Mouse (Mus musculus) CH12.LX (cell line): ENCODE data around the gene Mon2. TPM values are rescaled to one million over a fixed set of nuclear protein-coding genes. Genes with fewer than 3 reads are reported as not detected.

Experiments used
- DNase-seq: peaks from one replicate; pipeline ENCODE4 v3.0.0-alpha.2; 2013; ENCODE audit errors: extremely low read depth
- H3K27ac ChIP-seq: 2 replicates; pipeline ENCODE4 v1.5.1; 2012; ENCODE audit warnings: low read depth, mild to moderate bottlenecking, control low read depth, moderate library complexity; ENCODE audit not compliant: insufficient read depth
- H3K27me3 ChIP-seq: replicated peaks from 2 replicates; pipeline ENCODE3; 2012; ENCODE audit warnings: inconsistent platforms
- H3K36me3 ChIP-seq, 2 experiments: replicated peaks in 1 of 2; 2 replicates each; pipeline versions ENCODE3 to v1.6.1; 2012; ENCODE audit warnings: inconsistent platforms in 1 of 2, low read length in 1 of 2, mild to moderate bottlenecking in 1 of 2, mixed read lengths in 1 of 2, moderate library complexity in 1 of 2; ENCODE audit not compliant: control insufficient read depth in 1 of 2, insufficient read depth in 1 of 2
- H3K4me1 ChIP-seq, 2 experiments: 2 replicates each; pipeline ENCODE4 v1.6.1; 2012; ENCODE audit warnings: inconsistent platforms in 1 of 2, moderate library complexity in 1 of 2; ENCODE audit not compliant: insufficient read depth in 2 of 2, control insufficient read depth in 1 of 2
- H3K4me2 ChIP-seq: 2 replicates; pipeline ENCODE4 v1.6.1; 2012; ENCODE audit warnings: low read depth, mild to moderate bottlenecking, control low read depth; ENCODE audit not compliant: poor library complexity, insufficient read depth, severe bottlenecking
- H3K4me3 ChIP-seq, 3 experiments: fragments of 150-350 bp in 1 of 3; sonication (generic) in 1 of 3; replicated peaks in 1 of 3; 2 replicates each; pipeline versions ENCODE3 to v1.5.1; 2011 to 2012; ENCODE audit warnings: low read depth in 2 of 3, low read length in 2 of 3, mild to moderate bottlenecking in 2 of 3, moderate library complexity in 2 of 3, control low read depth in 1 of 3, improper control_type of control experiment in 1 of 3, inconsistent platforms in 1 of 3, mixed read lengths in 1 of 3; ENCODE audit not compliant: poor library complexity in 1 of 3
- H3K79me2 ChIP-seq: replicated peaks from 2 replicates; pipeline ENCODE4 v1.6.1; 2012; ENCODE audit warnings: mild to moderate bottlenecking, moderate library complexity; ENCODE audit not compliant: control insufficient read depth, poor library complexity, insufficient read depth, severe bottlenecking; ENCODE audit errors: extremely low read depth
- H3K9ac ChIP-seq: 2 replicates; pipeline ENCODE4 v1.6.1; 2012; ENCODE audit warnings: low read depth, mild to moderate bottlenecking, control low read depth, moderate library complexity; ENCODE audit not compliant: insufficient read depth
- H3K9me3 ChIP-seq: replicated peaks from 2 replicates; pipeline ENCODE3; 2012; ENCODE audit warnings: low read length, inconsistent platforms, mixed read lengths
- CHD2 ChIP-seq: IDR thresholded peaks from 2 replicates; pipeline ENCODE4 v1.6.1; 2011; ENCODE audit warnings: low read length, improper control_type of control experiment
- E2F4 ChIP-seq: IDR thresholded peaks from 2 replicates; pipeline ENCODE4 v1.6.1; 2011; ENCODE audit warnings: low read depth, low read length, improper control_type of control experiment; ENCODE audit not compliant: insufficient replicate concordance
- ELF1 ChIP-seq: IDR thresholded peaks from 2 replicates; pipeline ENCODE4 v1.6.1; 2014; ENCODE audit warnings: low read depth, mild to moderate bottlenecking, inconsistent platforms, low read length, improper control_type of control experiment
- EP300 ChIP-seq: IDR thresholded peaks from 2 replicates; pipeline ENCODE4 v1.6.1; 2011; ENCODE audit warnings: low read length, improper control_type of control experiment
- GABPA ChIP-seq: IDR thresholded peaks from 2 replicates; pipeline ENCODE4 v1.6.1; 2012; ENCODE audit warnings: low read depth, low read length, improper control_type of control experiment, inconsistent platforms; ENCODE audit not compliant: insufficient replicate concordance
- IRF4 ChIP-seq: IDR thresholded peaks from 2 replicates; pipeline ENCODE4 v1.6.1; 2014; ENCODE audit warnings: low read depth, mild to moderate bottlenecking, inconsistent platforms, low read length, improper control_type of control experiment
- JUND ChIP-seq: conservative IDR thresholded peaks from 2 replicates; pipeline ENCODE4 v1.6.1; 2011; ENCODE audit warnings: low read depth, low read length, improper control_type of control experiment
- KAT2A ChIP-seq: IDR thresholded peaks from 2 replicates; pipeline ENCODE4 v1.6.1; 2012; ENCODE audit warnings: low read length, improper control_type of control experiment, inconsistent platforms; ENCODE audit not compliant: insufficient replicate concordance
- MEF2A ChIP-seq: IDR thresholded peaks from 2 replicates; pipeline ENCODE4 v1.6.1; 2014; ENCODE audit warnings: low read depth, mild to moderate bottlenecking, inconsistent platforms, low read length, improper control_type of control experiment, borderline replicate concordance
- MXI1 ChIP-seq: IDR thresholded peaks from 2 replicates; pipeline ENCODE4 v1.6.1; 2011; ENCODE audit warnings: mild to moderate bottlenecking, low read depth, low read length, improper control_type of control experiment
- NRF1 ChIP-seq: IDR thresholded peaks from 2 replicates; pipeline ENCODE4 v1.6.1; 2014; ENCODE audit warnings: low read depth, mild to moderate bottlenecking, inconsistent platforms, low read length, improper control_type of control experiment, moderate library complexity
- PAX5 ChIP-seq: IDR thresholded peaks from 2 replicates; pipeline ENCODE4 v1.6.1; 2012; ENCODE audit warnings: low read length, inconsistent platforms, mixed read lengths
- POLR2AphosphoS2 ChIP-seq: IDR thresholded peaks from 2 replicates; pipeline ENCODE4 v1.6.1; 2011; ENCODE audit warnings: low read depth, low read length, improper control_type of control experiment
- RAD21 ChIP-seq: IDR thresholded peaks from 2 replicates; pipeline ENCODE4 v1.6.1; 2011; ENCODE audit warnings: low read depth, mild to moderate bottlenecking, low read length, improper control_type of control experiment, moderate library complexity
- RCOR1 ChIP-seq: conservative IDR thresholded peaks from 2 replicates; pipeline ENCODE4 v1.6.1; 2012; ENCODE audit warnings: low read depth, mild to moderate bottlenecking, inconsistent platforms, low read length, improper control_type of control experiment
- TCF12 ChIP-seq: IDR thresholded peaks from 2 replicates; pipeline ENCODE4 v1.6.1; 2014; ENCODE audit warnings: low read depth, mild to moderate bottlenecking, inconsistent platforms, low read length, improper control_type of control experiment
- UBTF ChIP-seq: IDR thresholded peaks from 2 replicates; pipeline ENCODE4 v1.6.1; 2012; ENCODE audit warnings: low read depth, mild to moderate bottlenecking, inconsistent platforms, low read length, improper control_type of control experiment, moderate library complexity
- USF2 ChIP-seq: conservative IDR thresholded peaks from 2 replicates; pipeline ENCODE4 v1.6.1; 2011; ENCODE audit warnings: low read depth, low read length, improper control_type of control experiment
- ZC3H11A ChIP-seq: IDR thresholded peaks from 2 replicates; pipeline ENCODE4 v1.6.1; 2012; ENCODE audit warnings: low read depth, mild to moderate bottlenecking, inconsistent platforms, low read length, improper control_type of control experiment
- ZKSCAN1 ChIP-seq: IDR thresholded peaks from 2 replicates; pipeline ENCODE4 v1.6.1; 2012; ENCODE audit warnings: low read depth, inconsistent platforms, low read length, improper control_type of control experiment, borderline replicate concordance
- dilution Hi-C: fragments of 300-500 bp; cut with MboI; formaldehyde crosslinking; loops from 2 replicates; pipeline ENCODE4 v1.14.3; 2020; ENCODE audit warnings: low sequenced_read_pairs; ENCODE audit not compliant: extremely low pct_unique_long_range_greater_than_20kb, extremely low pct_ligation_motif_present
- in situ Hi-C: fragments of 300-500 bp; cut with MboI; formaldehyde crosslinking; loops from 3 replicates; pipeline ENCODE4 v1.14.3; 2019; ENCODE audit warnings: low sequenced_read_pairs, low pct_ligation_motif_present, low pct_unique_long_range_greater_than_20kb, mixed read lengths
- polyA plus RNA-seq: library from polyadenylated mRNA; unstranded; fragments of >175 nt; gene quantifications from 2 replicates; pipeline ENCODE4 v1.2.1, GENCODE M21; 2012; ENCODE audit warnings: low read depth; ENCODE audit not compliant: insufficient read length
- total RNA-seq, 2 experiments: library from RNA; depleted of rRNA; stranded (reverse); fragments of 300-350 nt in 1 of 2; fragments of >200 nt in 1 of 2; gene quantifications; 2 replicates each; pipeline ENCODE4 v1.2.3; 2012 to 2014

The Mon2 gene
- total and polyA plus RNA-seq, 3 experiments, result 18.6 to 31.0 (median 28.8) TPM

DNA sequence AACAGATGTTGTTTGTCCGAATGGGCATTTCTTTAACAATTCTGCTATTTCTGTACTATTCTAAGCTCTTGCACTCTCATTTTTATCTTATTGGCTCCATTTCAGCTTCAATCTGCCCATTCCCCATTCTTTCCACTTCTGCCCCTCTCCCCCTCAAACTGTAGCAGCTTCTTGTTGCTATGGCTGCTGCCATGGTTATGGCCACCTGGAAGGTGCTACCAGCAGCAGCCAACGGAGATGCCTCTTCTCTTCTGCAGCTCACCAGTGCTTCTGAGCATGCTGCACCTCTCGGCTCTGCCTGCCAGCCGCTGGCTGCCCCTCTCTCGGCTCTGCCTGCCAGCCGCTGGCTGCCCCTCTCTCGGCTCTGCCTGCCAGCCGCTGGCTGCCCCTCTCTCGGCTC, 8.0 kb upstream of the Mon2 start:
- Histone ChIP-seq H3K4me3 (no peak overlapping the region), H3K79me2 (no peaks in the 10 kb centered on the region), H3K27ac (no peak overlapping the region), H3K4me2 (no peak overlapping the region), H3K36me3 (no peaks in the 10 kb centered on the region), H3K9me3 (no peaks in the 10 kb centered on the region), H3K9ac (no peak overlapping the region), H3K4me1 (0 out of 4 replicates have a peak, but pooled peaks cover 0 to 3% of the 10 kb centered on the region in 2 experiments), H3K27me3 (no peaks in the 10 kb centered on the region)
- TF ChIP-seq ELF1 (no peak), USF2 (no peak), E2F4 (no peak), MXI1 (no peak), TCF12 (no peak), UBTF (no peak), RAD21 (no peak), KAT2A (no peak), GABPA (no peak), EP300 (no peak), MEF2A (no peak), RCOR1 (no peak), ZC3H11A (no peak), NRF1 (no peak), ZKSCAN1 (no peak), IRF4 (no peak), PAX5 (no peak), POLR2AphosphoS2 (no peak), JUND (no peak), CHD2 (no peak)
- DNase-seq, result no peak
- dilution Hi-C loops (no loop called here), in situ Hi-C loops (no loop called here)

DNA sequence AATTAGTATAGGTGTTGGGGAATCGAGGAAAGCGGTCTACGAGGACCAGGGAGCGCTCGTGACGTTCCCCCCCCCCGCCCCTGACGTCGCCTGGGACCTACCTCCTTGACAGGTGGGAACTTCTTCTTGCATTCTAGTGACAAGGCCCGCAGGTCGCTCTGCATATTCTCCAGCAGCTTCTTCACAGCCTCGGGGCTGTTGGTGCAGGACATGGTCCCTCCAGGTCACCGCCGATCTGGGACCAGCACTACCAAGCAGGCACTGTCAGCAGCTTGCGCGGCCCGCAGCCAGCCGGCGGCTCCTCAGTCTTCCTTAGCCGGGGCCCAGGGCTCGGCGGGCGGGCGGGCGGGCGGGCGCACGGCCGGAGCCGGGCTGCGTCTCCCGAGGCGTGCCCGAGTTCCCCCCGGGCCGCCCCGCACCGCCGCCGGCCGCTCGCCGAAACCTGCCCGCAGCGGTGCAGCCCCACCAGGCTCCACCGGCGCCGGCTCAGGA, 508 bp downstream of the Mon2 start:
- DNase-seq, result peak; percentile 5
- H3K4me2 ChIP-seq, result peak overlapping the region; percentile 93
- H3K4me3 ChIP-seq, result peak overlapping the region; percentile 69 to 93 (median 83)
- peaks cover 4% of the 10 kb centered on the region for H3K27me3 ChIP-seq
- H3K4me1 ChIP-seq, result peaks cover 2 to 21% of the 10 kb centered on the region in 2 experiments; a peak in 3 of 4 replicates
- H3K27ac ChIP-seq, result no peak overlapping the region
- TF ChIP-seq UBTF, result peak; percentile 61; the same call in 1 of the 2 replicates
- no peak for TF ChIP-seq PAX5
- H3K36me3 ChIP-seq, result peaks cover 0 to 19% of the 10 kb centered on the region in 2 experiments
- in situ Hi-C loops (no loop called here), dilution Hi-C loops (no loop called here)
- peak overlapping the region; percentile 84 for H3K9ac ChIP-seq
- peaks cover 31% of the 10 kb centered on the region for H3K79me2 ChIP-seq
- no peaks in the 10 kb centered on the region for H3K9me3 ChIP-seq
